35 mouse cellular contexts compared by ENCODE assay signal in the genomic region with DNA sequence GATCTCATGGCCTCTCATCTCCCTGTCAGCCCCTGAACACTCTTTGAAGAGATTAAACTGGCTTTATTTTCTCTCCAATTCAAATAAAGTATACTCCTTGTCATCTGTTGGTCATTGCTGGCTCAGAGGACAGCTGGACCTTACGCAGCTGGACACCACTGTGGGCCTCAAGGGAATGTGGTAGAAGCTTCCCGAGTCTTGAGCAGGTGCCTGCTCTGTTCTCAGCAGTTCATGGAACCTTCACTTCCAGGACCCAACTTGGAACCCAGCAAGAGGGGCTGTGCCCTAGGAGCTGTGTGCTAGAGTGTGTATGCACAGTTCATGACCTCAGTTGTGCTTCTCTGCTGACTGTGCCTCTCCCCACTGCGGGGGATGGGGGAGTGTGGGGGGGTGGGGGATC.
"Had no signal": no experiment of that assay in that cellular context is flagged by ENCODE, and none has a peak within 500 bp of the region (broad histone marks: within the 10 kb centered on the region; RNA-seq: fewer than 3 reads in every experiment).

No protein-coding gene starts in this region.

- ATAC-seq: hindbrain, embryonic 16.5 days; hindbrain, postnatal 0 days; inflammation-experienced regulatory T-cells, adult 6 months; intestine, embryonic 15.5 days; intestine, embryonic 16.5 days; intestine, postnatal 0 days had no signal

- H3K4me3 ChIP-seq: heart, embryonic 10.5 days; heart, embryonic 12.5 days; heart, embryonic 13.5 days; heart, embryonic 15.5 days; hindbrain, embryonic 10.5 days; hindbrain, embryonic 12.5 days; hindbrain, embryonic 13.5 days; hindbrain, embryonic 15.5 days; intestine, embryonic 15.5 days; kidney, embryonic 15.5 days; layer of hippocampus, adult 2 months had no signal

- H3K9ac ChIP-seq: heart, embryonic 12.5 days; heart, embryonic 13.5 days; heart, embryonic 15.5 days; hindbrain, embryonic 12.5 days; hindbrain, embryonic 13.5 days; hindbrain, embryonic 14.5 days; hindbrain, embryonic 15.5 days; intestine, embryonic 15.5 days; kidney, embryonic 15.5 days had no signal

- H3K27me3 ChIP-seq: heart, embryonic 12.5 days; heart, embryonic 13.5 days; heart, embryonic 15.5 days; hindbrain, embryonic 12.5 days; hindbrain, embryonic 13.5 days; hindbrain, embryonic 15.5 days; intestine, embryonic 15.5 days; kidney, embryonic 15.5 days had no signal

- H3K36me3 ChIP-seq: heart, embryonic 10.5 days; heart, embryonic 12.5 days; heart, embryonic 13.5 days; heart, embryonic 15.5 days; hindbrain, embryonic 10.5 days; hindbrain, embryonic 12.5 days; hindbrain, embryonic 13.5 days; hindbrain, embryonic 15.5 days; intestine, embryonic 15.5 days; kidney, embryonic 15.5 days had no signal

- H3K4me2 ChIP-seq: heart, embryonic 11.5 days; heart, embryonic 12.5 days; heart, embryonic 13.5 days; heart, embryonic 15.5 days; hindbrain, embryonic 12.5 days; hindbrain, embryonic 13.5 days; hindbrain, embryonic 14.5 days; hindbrain, embryonic 15.5 days; intestine, embryonic 15.5 days; kidney, embryonic 15.5 days had no signal

- DNase-seq: heart, postnatal 10 days; heart, postnatal 14 days; heart, postnatal 36 days; heart, postnatal 4 days; kidney, adult 11 months; kidney, adult 18-20 months; kidney, adult 2 months; kidney, adult 8-10 months; kidney, adult 9 months; kidney, postnatal 10 days; kidney, postnatal 14 days; kidney, postnatal 25 days; kidney, postnatal 36 days; kidney, postnatal 4 days; layer of hippocampus, adult 9-11 months; layer of hippocampus, postnatal 36 days had no signal

- H3K4me1 ChIP-seq: heart, embryonic 10.5 days; heart, embryonic 12.5 days; heart, embryonic 13.5 days; heart, embryonic 15.5 days; hindbrain, embryonic 10.5 days; hindbrain, embryonic 12.5 days; hindbrain, embryonic 13.5 days; hindbrain, embryonic 15.5 days; intestine, embryonic 15.5 days; kidney, embryonic 15.5 days had no signal

- H3K27ac ChIP-seq: heart, embryonic 10.5 days; heart, embryonic 13.5 days; heart, embryonic 15.5 days; hindbrain, embryonic 10.5 days; hindbrain, embryonic 12.5 days; hindbrain, embryonic 13.5 days; hindbrain, embryonic 14.5 days; hindbrain, embryonic 15.5 days; hindbrain, postnatal 0 days; intestine, embryonic 15.5 days; kidney, embryonic 15.5 days; kidney, postnatal 0 days; layer of hippocampus, adult 2 months had no signal

- H3K9me3 ChIP-seq: heart, embryonic 10.5 days; heart, embryonic 13.5 days; heart, embryonic 15.5 days; hindbrain, embryonic 10.5 days; hindbrain, embryonic 12.5 days; hindbrain, embryonic 13.5 days; hindbrain, embryonic 15.5 days; intestine, embryonic 15.5 days; kidney, embryonic 15.5 days had no signal
